Mouse (Mus musculus): Measurements from ENCODE around the gene Gfi1b.

DNA sequence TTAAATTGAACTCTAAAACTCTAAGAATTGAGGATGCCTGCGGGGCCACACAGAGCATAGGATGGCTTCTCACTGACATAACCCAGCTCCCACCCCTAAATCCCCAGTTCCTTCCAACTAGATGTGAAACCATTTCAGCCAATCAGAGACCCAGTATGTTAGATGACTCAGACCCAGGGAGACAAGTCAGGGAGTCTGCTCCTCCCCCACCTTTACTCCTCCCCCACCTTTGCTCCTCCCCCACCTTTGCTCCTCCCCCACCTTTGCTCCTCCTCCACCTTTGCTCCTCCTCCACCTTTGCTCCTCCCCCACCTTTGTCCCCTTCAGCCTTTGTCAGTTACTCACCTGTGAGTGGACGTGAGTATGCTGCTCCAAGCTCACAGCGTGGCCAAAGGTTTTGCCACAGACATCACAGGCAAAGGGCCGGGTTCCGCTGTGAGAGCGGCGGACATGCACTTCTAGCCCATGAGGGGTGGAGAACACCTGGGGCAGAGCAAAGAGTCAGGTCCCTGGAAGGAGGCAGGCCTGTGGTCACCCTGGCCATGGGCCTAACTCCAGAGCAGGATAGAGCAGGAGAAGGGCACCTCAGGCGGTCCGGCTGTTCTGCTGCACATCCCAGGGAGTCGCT is 9.2 kb downstream of the Gfi1b start:
- TF ChIP-seq CTCF (IDR thresholded peaks at IDR 0.05; ENCODE audit: low read depth, low read length) (no peak), POLR2A (IDR thresholded peaks at IDR 0.05; ENCODE audit: borderline replicate concordance, low read depth, low read length) (no peak)

Data from bone marrow macrophage, adult 2 months (primary cell).